Mouse (Mus musculus) testis, adult 2 months (tissue): Measurements from ENCODE around the gene Fam219a. TPM values are rescaled to one million over a fixed set of nuclear protein-coding genes. Genes with fewer than 3 reads are reported as not detected.

Source experiments
- H3K27ac ChIP-seq: fragments of 200-500 bp; 2 replicates; pipeline ENCODE4 v1.5.1; 2012; ENCODE audit warnings: low read depth, low read length; ENCODE audit not compliant: control insufficient read depth, insufficient read depth
- H3K27me3 ChIP-seq: fragments of 200-500 bp; 2 replicates; pipeline ENCODE4 v1.6.1; 2012; ENCODE audit warnings: mild to moderate bottlenecking, low read length, moderate library complexity; ENCODE audit not compliant: control insufficient read depth, insufficient read depth
- H3K36me3 ChIP-seq: fragments of 200-500 bp; 2 replicates; pipeline ENCODE4 v1.6.1; 2012; ENCODE audit warnings: mild to moderate bottlenecking, low read length; ENCODE audit not compliant: control insufficient read depth, insufficient read depth
- H3K4me1 ChIP-seq: fragments of 200-500 bp; 2 replicates; pipeline ENCODE4 v1.6.1; 2012; ENCODE audit warnings: low read length; ENCODE audit not compliant: control insufficient read depth, insufficient read depth
- H3K4me3 ChIP-seq: fragments of 200-500 bp; 2 replicates; pipeline ENCODE4 v1.5.1; 2012; ENCODE audit warnings: low read depth, mild to moderate bottlenecking, low read length, moderate library complexity, mixed read lengths; ENCODE audit not compliant: control insufficient read depth
- CTCF ChIP-seq: fragments of 200-500 bp; IDR thresholded peaks from 2 replicates; pipeline ENCODE4 v1.5.1; 2012; ENCODE audit warnings: low read depth, mild to moderate bottlenecking, inconsistent platforms, low read length, moderate library complexity; ENCODE audit not compliant: control insufficient read depth, insufficient read depth, insufficient replicate concordance
- POLR2A ChIP-seq: fragments of 200-500 bp; IDR thresholded peaks from 2 replicates; pipeline ENCODE4 v1.6.1; 2012; ENCODE audit warnings: low read depth, mild to moderate bottlenecking, inconsistent platforms, low read length, moderate library complexity; ENCODE audit not compliant: control insufficient read depth
- polyA plus RNA-seq: library from polyadenylated mRNA; depleted of rRNA; stranded (reverse); fragments of >200 nt; gene quantifications from 2 replicates; pipeline ENCODE4 v1.2.3, GENCODE M21; 2012

Fam219a gene
- polyA plus RNA-seq, 1 experiment: 36.8 TPM

DNA sequence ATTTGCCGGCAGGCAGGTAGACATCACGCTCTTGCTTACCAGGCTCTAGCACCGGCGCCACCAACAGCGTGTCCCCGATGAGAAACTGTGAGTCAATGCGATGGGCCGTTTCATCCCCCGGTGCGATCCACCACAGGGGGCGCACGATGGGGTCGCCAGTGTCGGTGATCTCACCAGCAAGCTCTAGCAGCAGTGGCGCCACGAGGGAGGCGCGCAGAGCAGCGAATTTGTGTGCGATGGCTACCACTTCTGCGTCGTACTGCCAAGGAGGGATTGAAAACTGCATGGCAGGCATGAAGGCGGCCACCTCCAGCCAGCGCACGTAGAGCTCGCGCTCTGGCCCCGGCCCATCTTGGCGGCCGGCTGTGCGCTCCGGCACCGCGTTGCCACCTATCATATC, 71.8 kb downstream of the Fam219a start:
- peak overlapping the region; percentile 62 for H3K27ac ChIP-seq
- no peaks in the 10 kb centered on the region; the same call in 1 of the 2 replicates for H3K36me3 ChIP-seq
- H3K27me3 ChIP-seq: no peaks in the 10 kb centered on the region
- H3K4me3 ChIP-seq: peak overlapping the region; percentile 85
- TF ChIP-seq CTCF (no peak), POLR2A (no peak)
- H3K4me1 ChIP-seq: peaks cover 30% of the 10 kb centered on the region

DNA sequence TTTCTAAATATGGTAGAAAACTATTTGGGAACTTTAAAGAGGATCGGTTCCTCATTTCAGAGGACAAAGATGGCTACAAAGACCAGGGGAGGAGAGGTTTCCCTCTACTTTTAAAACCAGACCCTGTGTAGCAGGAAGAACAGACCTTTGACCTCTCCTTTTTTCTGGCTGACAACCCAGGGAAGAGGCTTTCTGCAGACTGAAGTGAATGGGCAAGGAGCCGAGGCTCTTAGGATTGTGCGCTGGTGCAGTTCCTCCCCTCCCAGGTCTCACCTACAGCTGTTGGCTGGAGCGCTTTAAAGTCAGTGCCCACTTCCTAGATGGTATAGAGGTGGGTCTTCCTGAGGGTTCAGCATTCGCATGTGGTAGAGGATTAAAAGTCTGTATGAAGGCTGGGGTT, 72.3 kb downstream of the Fam219a start:
- Histone ChIP-seq H3K36me3 (no peaks in the 10 kb centered on the region; the same call in 1 of the 2 replicates), H3K27me3 (no peaks in the 10 kb centered on the region), H3K27ac (no peak overlapping the region), H3K4me1 (peaks cover 24% of the 10 kb centered on the region), H3K4me3 (peak overlapping the region; percentile 85)
- TF ChIP-seq POLR2A (no peak), CTCF (no peak)

GRCm38 (mm10) chr4:41495850-41496249, 73.5 kb downstream of the Fam219a start:
- Histone ChIP-seq H3K27me3 (no peaks in the 10 kb centered on the region), H3K27ac (no peak overlapping the region), H3K4me3 (no peak overlapping the region), H3K36me3 (no peaks in the 10 kb centered on the region; the same call in 1 of the 2 replicates), H3K4me1 (peaks cover 23% of the 10 kb centered on the region)
- no peak for TF ChIP-seq CTCF
- no peak for TF ChIP-seq POLR2A

DNA sequence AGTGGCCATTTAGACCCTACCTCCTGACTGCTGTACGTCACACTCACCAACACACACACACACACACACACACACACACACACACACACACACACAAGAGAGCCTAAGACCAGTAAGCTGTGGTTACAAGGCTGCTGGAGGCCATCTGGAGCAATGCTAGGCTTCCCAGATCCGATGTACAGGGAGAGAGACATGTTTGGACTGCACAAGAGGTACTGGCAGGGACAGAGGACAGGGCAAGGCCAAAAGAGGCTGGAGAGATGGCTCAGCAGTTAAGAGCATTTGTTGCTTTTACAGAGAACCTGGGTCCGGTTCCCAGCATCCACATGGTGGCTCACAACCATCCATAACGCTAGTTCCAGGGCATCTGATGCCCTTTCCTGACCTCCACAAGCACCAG, 74.3 kb downstream of the Fam219a start:
- Histone ChIP-seq H3K27me3 (no peaks in the 10 kb centered on the region), H3K4me1 (peaks cover 23% of the 10 kb centered on the region), H3K36me3 (no peaks in the 10 kb centered on the region; the same call in 1 of the 2 replicates), H3K27ac (no peak overlapping the region), H3K4me3 (no peak overlapping the region)
- no peak for TF ChIP-seq CTCF
- TF ChIP-seq POLR2A: no peak

GRCm38 (mm10) chr4:41494378-41494777, 75.0 kb downstream of the Fam219a start:
- Histone ChIP-seq H3K27ac (no peak overlapping the region), H3K27me3 (no peaks in the 10 kb centered on the region), H3K36me3 (no peaks in the 10 kb centered on the region; the same call in 1 of the 2 replicates), H3K4me3 (no peak overlapping the region), H3K4me1 (peaks cover 16% of the 10 kb centered on the region)
- TF ChIP-seq POLR2A (no peak), CTCF (no peak)

DNA sequence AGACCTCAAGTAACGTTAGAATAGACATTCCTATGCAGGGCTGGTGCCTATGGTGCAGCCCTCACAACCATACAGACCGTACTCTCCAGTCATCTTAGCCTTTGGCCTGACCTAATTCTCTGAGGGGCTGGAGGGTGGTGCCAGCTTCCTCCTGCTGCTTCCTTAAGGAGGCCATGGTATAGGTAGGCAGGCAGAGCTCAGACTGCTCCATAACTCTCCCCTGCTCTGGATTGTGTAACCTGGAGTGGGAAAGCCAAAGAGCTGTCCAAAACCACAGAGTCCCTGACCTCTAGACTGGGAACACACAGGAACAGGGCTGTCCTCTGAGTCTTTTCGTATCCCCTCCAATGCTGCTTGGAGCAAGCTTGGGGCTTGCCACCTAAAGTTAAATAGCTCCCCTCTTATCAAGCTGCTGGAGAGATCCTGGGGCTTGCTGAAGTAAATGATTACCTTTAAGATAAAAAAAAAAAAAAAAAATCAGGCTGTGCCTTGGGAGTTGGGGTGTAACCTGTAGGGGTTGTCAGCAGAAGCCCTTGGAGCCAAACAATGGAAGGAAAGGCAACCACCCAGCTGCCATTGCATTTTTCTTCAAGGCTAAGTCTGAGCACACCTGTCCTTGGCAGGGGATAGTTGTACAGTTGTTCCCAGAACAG, 75.7 kb downstream of the Fam219a start:
- no peak overlapping the region for H3K27ac ChIP-seq
- H3K4me1 ChIP-seq: peaks cover 8% of the 10 kb centered on the region
- no peaks in the 10 kb centered on the region for H3K27me3 ChIP-seq
- H3K36me3 ChIP-seq: no peaks in the 10 kb centered on the region; the same call in 1 of the 2 replicates
- H3K4me3 ChIP-seq: no peak overlapping the region
- no peak for TF ChIP-seq POLR2A
- TF ChIP-seq CTCF: no peak

DNA sequence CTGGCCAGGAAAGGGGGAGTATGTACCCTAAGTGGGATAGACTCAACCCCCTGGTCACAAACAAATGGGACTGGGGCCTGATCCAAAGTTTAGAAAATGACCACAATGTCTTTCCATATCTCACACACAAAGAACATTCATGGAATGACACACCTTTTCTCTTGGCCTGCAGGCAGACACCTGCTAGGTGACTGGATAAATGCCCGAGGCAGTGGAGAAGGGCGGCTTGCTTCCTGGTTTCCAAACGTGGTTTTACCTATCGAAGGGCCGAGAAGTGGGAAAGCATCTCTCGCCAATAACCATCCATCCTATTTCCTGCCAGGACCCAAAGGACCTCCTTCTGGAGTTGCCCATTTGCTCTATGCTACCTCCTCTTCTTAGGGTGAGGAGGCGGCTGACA, 76.4 kb downstream of the Fam219a start:
- Histone ChIP-seq H3K27me3 (no peaks in the 10 kb centered on the region), H3K36me3 (no peaks in the 10 kb centered on the region; the same call in 1 of the 2 replicates), H3K4me1 (peaks cover 7% of the 10 kb centered on the region), H3K27ac (no peak overlapping the region), H3K4me3 (no peak overlapping the region)
- no peak for TF ChIP-seq CTCF
- no peak for TF ChIP-seq POLR2A

DNA sequence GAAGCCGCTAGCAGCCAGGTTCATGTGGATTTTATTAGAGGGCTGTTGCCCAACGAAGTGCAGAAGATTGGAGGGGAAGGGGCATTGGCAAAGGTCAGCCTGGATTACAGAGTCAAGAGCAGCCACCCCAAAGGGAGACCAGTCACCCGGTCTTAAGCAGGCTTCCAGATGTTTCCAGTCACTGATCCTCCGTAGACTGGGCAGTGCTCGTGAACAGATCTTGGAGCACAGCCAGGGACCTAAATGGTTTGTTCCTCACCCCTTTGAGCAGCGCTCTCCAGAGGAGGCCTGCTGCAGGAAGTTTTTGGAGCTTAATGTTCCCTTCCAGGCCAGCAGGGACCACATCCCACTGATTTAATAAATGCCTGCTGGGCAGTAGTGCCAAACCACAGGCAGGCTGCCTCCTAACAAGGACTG, 87.7 kb downstream of the Fam219a start:
- H3K27ac ChIP-seq: no peak overlapping the region
- no peak overlapping the region for H3K4me3 ChIP-seq
- H3K27me3 ChIP-seq: no peaks in the 10 kb centered on the region
- H3K36me3 ChIP-seq: no peaks in the 10 kb centered on the region
- TF ChIP-seq CTCF (no peak), POLR2A (no peak)
- H3K4me1 ChIP-seq: no peaks in the 10 kb centered on the region; the same call in 1 of the 2 replicates
